Mouse (Mus musculus) layer of hippocampus, adult 8-10 months (tissue): ENCODE measurements around the gene Prss43. TPM values are rescaled to one million over a fixed set of nuclear protein-coding genes. Genes with fewer than 3 reads are reported as not detected.

Experiments used
- total RNA-seq, 4 experiments: library from RNA; stranded (reverse); gene quantifications; 2 replicates each; pipeline ENCODE4 v1.2.4; 2022

The Prss43 gene
- total RNA-seq, 4 experiments from 2014 or later = 0.23 to 0.39 TPM; not detected in 2

Other genes with a start within 250 kb of the Prss43 start
- 1 to 10 TPM; 2.0 to 4.6 (median 3.0) TPM for gene Nradd, start 202.2 kb upstream of the Prss43 start, total RNA-seq
- gene Nbeal2, start 172.5 kb upstream of the Prss43 start, total RNA-seq = 10 to 100 TPM; 15.1 to 18.5 (median 18.1) TPM
- gene Ccdc12, start 170.2 kb upstream of the Prss43 start, total RNA-seq = 10 to 100 TPM; 46.4 to 61.2 (median 57.8) TPM
- 1 to 10 TPM in 1 of 4 experiments, under 1 TPM in 1, not detected in 2; 0.74 to 1.9 TPM for gene Myl3, start 84.8 kb upstream of the Prss43 start, total RNA-seq
- 10 to 100 TPM in 1 of 4 experiments, 1 to 10 TPM in 3; 6.1 to 10.5 (median 8.7) TPM for gene Pth1r, start 79.5 kb upstream of the Prss43 start, total RNA-seq
- gene Prss42, start 28.5 kb upstream of the Prss43 start, total RNA-seq = not detected
- gene Prss44, start 12.7 kb upstream of the Prss43 start, total RNA-seq = not detected
- gene Prss45, start 7.9 kb downstream of the Prss43 start, total RNA-seq = under 1 TPM in 3 of 4 experiments, not detected in 1; 0.35 to 0.63 (median 0.55) TPM
- not detected for gene Prss46, start 17.8 kb downstream of the Prss43 start, total RNA-seq
- 1 to 10 TPM in 2 of 4 experiments, under 1 TPM in 2; 0.60 to 2.1 (median 1.4) TPM for gene Prss50, start 31.3 kb downstream of the Prss43 start, total RNA-seq
- gene Als2cl, start 53.2 kb downstream of the Prss43 start, total RNA-seq = 10 to 100 TPM in 3 of 4 experiments, 1 to 10 TPM in 1; 8.0 to 14.7 (median 13.7) TPM
- gene Tmie, start 53.4 kb downstream of the Prss43 start, total RNA-seq = 1 to 10 TPM; 2.4 to 3.6 (median 2.8) TPM
- gene Fam240a, start 90.2 kb downstream of the Prss43 start, total RNA-seq = not detected
- 1 to 10 TPM in 1 of 4 experiments, under 1 TPM in 2, not detected in 1; 0.62 to 1.2 (median 0.74) TPM for gene Tdgf1, start 119.5 kb downstream of the Prss43 start, total RNA-seq
- gene Lrrc2, start 124.9 kb downstream of the Prss43 start, total RNA-seq = 1 to 10 TPM; 1.3 to 2.0 (median 1.8) TPM
- gene Rtp3, start 163.9 kb downstream of the Prss43 start, total RNA-seq = under 1 TPM in 3 of 4 experiments, not detected in 1; 0.36 to 0.54 (median 0.40) TPM
- gene Ltf, start 192.6 kb downstream of the Prss43 start, total RNA-seq = not detected
- gene Ccrl2, start 230.8 kb downstream of the Prss43 start, total RNA-seq = 1 to 10 TPM in 2 of 4 experiments, under 1 TPM in 2; 0.62 to 4.0 (median 1.2) TPM